Mouse (Mus musculus): ENCODE data around the gene Otub2. TPM values are rescaled to one million over a fixed set of nuclear protein-coding genes. Genes with fewer than 3 reads are reported as not detected.

Gene Otub2
- polyA plus RNA-seq, 2 experiments: 9.5 to 13.2 TPM

GRCm38 (mm10) chr12:103395486-103396275 lies 7.2 kb downstream of the Otub2 start:
- TF ChIP-seq POLR2A (IDR thresholded peaks at IDR 0.05; ENCODE audit: borderline replicate concordance, extremely low read depth, insufficient read depth, insufficient read length): no peak
- 64% methylated on average over 12 of the region's 12 CpGs for WGBS
- no peak for ATAC-seq (ENCODE audit: low FRiP score, low read depth)
- Histone ChIP-seq H3K4me3 (replicated peaks; ENCODE audit: low read length) (no peak overlapping the region), H3K36me3 (ENCODE audit: control insufficient read depth, insufficient read depth, low read length) (no peaks in the 10 kb centered on the region), H3K27me3 (ENCODE audit: control insufficient read depth, insufficient read depth, low read length) (no peaks in the 10 kb centered on the region), H3K9ac (ENCODE audit: low read depth, low read length, severe bottlenecking) (no peak overlapping the region), H3K4me1 (ENCODE audit: control insufficient read depth, insufficient read depth, low read length) (no peaks in the 10 kb centered on the region), H3K27ac (replicated peaks; ENCODE audit: low read depth, low read length) (no peak overlapping the region), H3K4me2 (replicated peaks; ENCODE audit: low read depth, low read length, severe bottlenecking) (no peak overlapping the region), H3K9me3 (ENCODE audit: control insufficient read depth, low read length) (no peaks in the 10 kb centered on the region)
- no peak for DNase-seq (ENCODE audit: low spot score)

DNA sequence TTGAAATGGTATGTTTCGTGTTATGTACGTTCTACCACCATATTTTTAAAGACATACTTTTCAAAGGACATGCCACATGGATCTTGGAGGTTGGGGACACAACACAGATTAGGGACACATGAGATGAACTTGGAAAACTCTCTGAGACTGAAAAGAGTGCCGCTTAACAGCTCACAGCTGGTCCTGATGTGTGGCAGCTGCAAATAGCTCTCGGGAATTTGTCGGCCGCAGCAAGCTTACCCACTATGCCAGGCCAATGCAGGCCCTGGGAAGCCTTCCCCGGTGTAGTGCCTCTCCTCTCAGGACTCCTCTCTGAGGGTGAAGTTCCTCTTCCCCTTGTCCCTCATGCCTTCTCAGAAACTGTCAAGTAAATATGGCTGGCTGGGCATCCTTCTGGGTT lies 8.3 kb downstream of the Otub2 start:
- Histone ChIP-seq H3K27ac (replicated peaks; ENCODE audit: low read depth, low read length) (no peak overlapping the region), H3K9me3 (ENCODE audit: control insufficient read depth, low read length) (no peaks in the 10 kb centered on the region), H3K4me3 (replicated peaks; ENCODE audit: low read length) (no peak overlapping the region), H3K4me2 (replicated peaks; ENCODE audit: low read depth, low read length, severe bottlenecking) (no peak overlapping the region), H3K4me1 (ENCODE audit: control insufficient read depth, insufficient read depth, low read length) (no peaks in the 10 kb centered on the region), H3K9ac (ENCODE audit: low read depth, low read length, severe bottlenecking) (no peak overlapping the region), H3K27me3 (ENCODE audit: control insufficient read depth, insufficient read depth, low read length) (no peaks in the 10 kb centered on the region), H3K36me3 (ENCODE audit: control insufficient read depth, insufficient read depth, low read length) (no peaks in the 10 kb centered on the region)
- TF ChIP-seq POLR2A (IDR thresholded peaks at IDR 0.05; ENCODE audit: borderline replicate concordance, extremely low read depth, insufficient read depth, insufficient read length): no peak
- DNase-seq (ENCODE audit: low spot score): no peak
- no peak for ATAC-seq (ENCODE audit: low FRiP score, low read depth)
- 62% methylated on average over 7 of the region's 7 CpGs for WGBS

DNA sequence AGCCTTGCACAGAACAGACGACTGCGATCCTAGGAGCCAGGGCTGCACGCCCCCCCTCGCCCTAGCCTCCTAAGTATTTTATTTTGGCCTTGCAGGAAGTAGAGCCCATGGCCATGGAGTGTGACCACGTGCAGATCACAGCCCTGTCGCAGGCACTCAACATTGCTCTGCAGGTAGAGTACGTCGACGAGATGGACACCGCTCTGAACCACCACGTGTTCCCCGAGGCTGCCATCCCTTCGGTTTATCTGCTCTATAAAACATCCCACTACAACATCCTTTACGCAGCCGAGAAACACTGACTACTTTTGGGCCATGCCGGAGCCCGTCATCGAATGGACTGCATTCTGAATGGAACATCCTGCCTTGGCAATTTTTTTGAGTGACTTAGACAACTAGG lies 15.6 kb downstream of the Otub2 start:
- H3K4me2 ChIP-seq (replicated peaks; ENCODE audit: low read depth, low read length, severe bottlenecking): no peak overlapping the region
- no peak overlapping the region for H3K9ac ChIP-seq (ENCODE audit: low read depth, low read length, severe bottlenecking)
- peaks cover 61% of the 10 kb centered on the region for H3K36me3 ChIP-seq (ENCODE audit: control insufficient read depth, insufficient read depth, low read length)
- ATAC-seq (ENCODE audit: low FRiP score, low read depth): no peak
- DNase-seq (ENCODE audit: low spot score): no peak
- H3K4me1 ChIP-seq (ENCODE audit: control insufficient read depth, insufficient read depth, low read length): no peaks in the 10 kb centered on the region
- no peak for TF ChIP-seq POLR2A (IDR thresholded peaks at IDR 0.05; ENCODE audit: borderline replicate concordance, extremely low read depth, insufficient read depth, insufficient read length)
- H3K27me3 ChIP-seq (ENCODE audit: control insufficient read depth, insufficient read depth, low read length): no peaks in the 10 kb centered on the region
- H3K9me3 ChIP-seq (ENCODE audit: control insufficient read depth, low read length): no peaks in the 10 kb centered on the region
- H3K27ac ChIP-seq (replicated peaks; ENCODE audit: low read depth, low read length): no peak overlapping the region
- 86% methylated on average over 18 of the region's 18 CpGs for WGBS
- no peak overlapping the region for H3K4me3 ChIP-seq (replicated peaks; ENCODE audit: low read length)

- H3K9ac ChIP-seq (ENCODE audit: low read depth, low read length, severe bottlenecking): no peak within 1 kb of the TSS
- H3K4me3 ChIP-seq (replicated peaks; ENCODE audit: low read length): no peak within 1 kb of the TSS
- no peak for ATAC-seq (ENCODE audit: low FRiP score, low read depth)
- DNase-seq (ENCODE audit: low spot score): no peak
- H3K27ac ChIP-seq (replicated peaks; ENCODE audit: low read depth, low read length): no peak within 1 kb of the TSS
- no peaks in the 10 kb centered on the region for H3K9me3 ChIP-seq (ENCODE audit: control insufficient read depth, low read length)
- H3K4me1 ChIP-seq (ENCODE audit: control insufficient read depth, insufficient read depth, low read length): no peaks in the 10 kb centered on the region
- TF ChIP-seq POLR2A (IDR thresholded peaks at IDR 0.05; ENCODE audit: borderline replicate concordance, extremely low read depth, insufficient read depth, insufficient read length): no peak
- H3K36me3 ChIP-seq (ENCODE audit: control insufficient read depth, insufficient read depth, low read length): peaks cover 92% of the 10 kb centered on the region
- WGBS: 96% methylated on average over 4 of the region's 4 CpGs
- H3K4me2 ChIP-seq (replicated peaks; ENCODE audit: low read depth, low read length, severe bottlenecking): no peak within 1 kb of the TSS
- no peaks in the 10 kb centered on the region for H3K27me3 ChIP-seq (ENCODE audit: control insufficient read depth, insufficient read depth, low read length)
Observed at GRCm38 (mm10) chr12:103407720-103408119, 19.2 kb downstream of the Otub2 start, which contains the start of gene 9330161L09Rik. TSS of gene 9330161L09Rik (minus strand) at chr12:103407820.

DNA sequence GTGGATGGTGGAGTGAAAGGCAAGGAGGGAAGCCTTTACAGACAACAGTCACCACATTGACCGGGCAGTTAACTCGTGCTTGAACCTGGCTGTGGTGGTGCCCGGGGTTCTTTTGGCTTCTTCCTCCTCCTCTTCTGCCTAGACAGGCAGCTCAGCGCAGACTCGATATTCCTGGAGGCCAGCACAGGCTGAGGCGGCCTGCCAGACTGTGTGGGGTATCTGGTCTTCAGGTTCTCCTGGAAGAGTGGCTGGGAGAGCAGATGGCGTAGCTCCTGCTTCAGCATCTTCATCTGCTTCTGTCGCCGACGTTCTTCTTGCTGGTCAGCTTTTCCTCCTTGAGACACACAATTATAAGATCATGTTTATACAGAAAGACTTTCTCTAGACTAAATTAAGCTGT lies 19.7 kb downstream of the Otub2 start:
- no peaks in the 10 kb centered on the region for H3K4me1 ChIP-seq (ENCODE audit: control insufficient read depth, insufficient read depth, low read length)
- WGBS: 94% methylated on average over 9 of the region's 10 CpGs

More for the DNA sequence above, 19.7 kb downstream of the Otub2 start:
- H3K4me3 ChIP-seq (replicated peaks; ENCODE audit: low read length): no peak overlapping the region
- H3K36me3 ChIP-seq (ENCODE audit: control insufficient read depth, insufficient read depth, low read length): peaks cover 92% of the 10 kb centered on the region
- no peak overlapping the region for H3K4me2 ChIP-seq (replicated peaks; ENCODE audit: low read depth, low read length, severe bottlenecking)
- H3K9me3 ChIP-seq (ENCODE audit: control insufficient read depth, low read length): no peaks in the 10 kb centered on the region
- no peak overlapping the region for H3K9ac ChIP-seq (ENCODE audit: low read depth, low read length, severe bottlenecking)
- H3K27ac ChIP-seq (replicated peaks; ENCODE audit: low read depth, low read length): no peak overlapping the region
- ATAC-seq (ENCODE audit: low FRiP score, low read depth) (no peak), DNase-seq (ENCODE audit: low spot score) (no peak)
- H3K27me3 ChIP-seq (ENCODE audit: control insufficient read depth, insufficient read depth, low read length): no peaks in the 10 kb centered on the region
- no peak for TF ChIP-seq POLR2A (IDR thresholded peaks at IDR 0.05; ENCODE audit: borderline replicate concordance, extremely low read depth, insufficient read depth, insufficient read length)
